Mouse (Mus musculus): ENCODE results near the gene Dcpp3. TPM values are rescaled to one million over a fixed set of nuclear protein-coding genes. Genes with fewer than 3 reads are reported as not detected.
A peak's percentile ranks its signal among the peaks of the same experiment; 100 is the strongest.
"Not testable (repeated sequence)": the region's sequence is repeated elsewhere in the genome, so short reads cannot be mapped to it uniquely, and the experiment has no call there.

Gene Dcpp3
- polyA plus RNA-seq, 1 experiment: not detected

DNA sequence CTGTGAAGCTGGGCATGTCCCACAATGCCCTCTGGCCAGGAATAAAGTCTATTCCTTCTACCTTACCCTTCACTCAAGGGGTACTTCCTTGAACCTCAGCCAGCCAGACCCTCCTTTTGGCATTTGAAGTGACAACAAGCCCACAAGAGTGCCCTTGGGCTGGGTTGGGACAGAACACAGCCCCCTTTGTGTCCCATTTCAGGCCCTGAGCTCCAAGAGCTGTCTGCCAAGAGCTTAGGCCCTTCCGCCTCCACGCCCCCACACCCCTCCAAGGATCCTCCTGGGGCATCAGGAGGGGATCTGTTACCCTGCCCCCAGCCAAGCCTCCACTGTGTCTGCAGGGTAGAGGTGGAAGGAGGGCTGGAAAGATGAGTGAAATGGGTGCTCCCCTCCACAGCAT, 40.1 kb upstream of the Dcpp3 start:
- TF ChIP-seq TCF3 (IDR thresholded peaks at IDR 0.05; ENCODE audit: insufficient read length, low read depth): no peak
- no peak for TF ChIP-seq MYOG (IDR thresholded peaks at IDR 0.05; ENCODE audit: control insufficient read depth in 1 of 3, insufficient read depth in 1 of 3, insufficient read length in 2 of 3, low read depth in 2 of 3)
- TF ChIP-seq POLR2A (IDR thresholded peaks at IDR 0.05; ENCODE audit: insufficient read length, low read depth): no peak
- no peak for TF ChIP-seq CEBPB (IDR thresholded peaks at IDR 0.05; ENCODE audit: insufficient read depth, poor library complexity, severe bottlenecking)
- no peak for TF ChIP-seq MYOD1 (IDR thresholded peaks at IDR 0.05; ENCODE audit: control insufficient read depth in 1 of 3, insufficient read length in 2 of 3, low read depth in 2 of 3)
- no peak for TF ChIP-seq USF1 (IDR thresholded peaks at IDR 0.05; ENCODE audit: low read depth)
- no peak for TF ChIP-seq REST (IDR thresholded peaks at IDR 0.05; ENCODE audit: insufficient read depth, insufficient read length)
- no peak for TF ChIP-seq MAX (IDR thresholded peaks at IDR 0.05; ENCODE audit: low read depth)
- TF ChIP-seq SRF (IDR thresholded peaks at IDR 0.05; ENCODE audit: control insufficient read depth, insufficient read length, low read depth): no peak
- TF ChIP-seq E2F4 (IDR thresholded peaks at IDR 0.05; ENCODE audit: insufficient read depth): no peak
- no peak for TF ChIP-seq TCF12 (IDR thresholded peaks at IDR 0.05; ENCODE audit: insufficient read depth, poor library complexity, severe bottlenecking)
- TF ChIP-seq POLR2AphosphoS2 (IDR thresholded peaks at IDR 0.05; ENCODE audit: insufficient read length, low read depth): no peak
- H3K4me2 ChIP-seq (ENCODE audit: low read depth): no peak overlapping the region
- no peaks in the 10 kb centered on the region for H3K36me3 ChIP-seq (ENCODE audit: control insufficient read depth, insufficient read depth)
- H3K4me3 ChIP-seq: no peak overlapping the region
- H3ac ChIP-seq (ENCODE audit: control insufficient read depth, insufficient read length): no peak overlapping the region
- H3K27me3 ChIP-seq (ENCODE audit: control insufficient read depth, insufficient read depth, insufficient read length): peaks cover 16% of the 10 kb centered on the region
- no peaks in the 10 kb centered on the region for H3K79me2 ChIP-seq (ENCODE audit: control insufficient read depth, insufficient read depth)

DNA sequence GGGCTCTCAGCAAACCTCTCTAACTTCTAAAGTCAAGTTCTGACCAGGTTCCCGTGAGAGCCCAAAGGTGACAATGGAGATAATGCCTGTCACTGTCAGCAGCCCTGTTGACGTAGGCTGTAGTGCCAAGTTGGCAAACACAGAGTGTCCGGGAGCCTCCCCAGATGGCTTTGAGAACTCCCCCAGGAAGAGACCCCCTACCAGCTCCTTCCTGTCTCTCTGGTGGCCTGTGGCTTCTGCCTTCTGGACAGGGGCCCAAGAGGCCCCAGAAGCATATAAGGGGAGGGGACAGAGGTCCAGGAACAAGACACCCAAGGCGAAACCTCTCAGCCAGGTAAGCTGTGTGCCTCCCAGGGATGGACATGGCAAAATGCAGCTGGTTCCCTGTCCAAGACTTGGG, 36.7 kb upstream of the Dcpp3 start, which contains the start of the genes Dcpp1 and Dcpp2:
TSS of gene Dcpp1 (plus strand) at position 301 of the 400 bp plus-strand sequence.
TSS of gene Dcpp2 (plus strand) at position 305 of the 400 bp plus-strand sequence.
- not testable (repeated sequence) for H3K36me3 ChIP-seq (ENCODE audit: control insufficient read depth, insufficient read depth); H3K4me3 ChIP-seq; H3ac ChIP-seq (ENCODE audit: control insufficient read depth, insufficient read length); H3K4me2 ChIP-seq (ENCODE audit: low read depth); H3K79me2 ChIP-seq (ENCODE audit: control insufficient read depth, insufficient read depth)
- peaks cover 13% of the 10 kb centered on the region for H3K27me3 ChIP-seq (ENCODE audit: control insufficient read depth, insufficient read depth, insufficient read length)

DNA sequence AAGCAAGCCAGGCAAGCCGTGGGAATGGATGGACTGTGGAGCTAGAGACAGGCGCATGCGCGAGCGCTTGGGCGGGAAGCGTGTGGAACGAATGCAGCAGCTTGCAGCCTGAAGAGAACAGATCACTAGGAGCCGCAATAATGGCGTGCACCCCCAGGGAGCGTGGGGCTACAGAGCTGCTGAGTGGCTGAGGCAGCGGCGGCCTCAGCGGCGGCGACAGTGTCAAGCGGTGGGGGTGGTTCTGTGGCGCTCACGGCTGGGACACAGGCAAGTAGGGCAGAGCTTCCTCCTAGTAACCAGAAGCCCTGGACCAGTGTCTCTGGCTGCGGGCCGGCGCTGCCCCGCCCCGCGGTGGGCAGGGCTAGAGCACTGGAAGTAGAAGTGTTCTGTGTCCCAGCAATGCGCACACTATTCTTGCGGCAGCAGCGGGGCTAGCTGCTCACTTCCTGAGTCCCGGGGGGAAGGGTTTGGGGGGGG, 7.3 kb downstream of the Dcpp3 start:
- H3K4me3 ChIP-seq: peak overlapping the region; percentile 45
- peak overlapping the region; percentile 36 for H3ac ChIP-seq (ENCODE audit: control insufficient read depth, insufficient read length)
- no peaks in the 10 kb centered on the region for H3K36me3 ChIP-seq (ENCODE audit: control insufficient read depth, insufficient read depth)
- H3K27me3 ChIP-seq (ENCODE audit: control insufficient read depth, insufficient read depth, insufficient read length): no peaks in the 10 kb centered on the region
- peak overlapping the region; percentile 92 for H3K4me2 ChIP-seq (ENCODE audit: low read depth)
- H3K79me2 ChIP-seq (ENCODE audit: control insufficient read depth, insufficient read depth): no peaks in the 10 kb centered on the region
- TF ChIP-seq USF1 (IDR thresholded peaks at IDR 0.05; ENCODE audit: low read depth) (no peak), REST (IDR thresholded peaks at IDR 0.05; ENCODE audit: insufficient read depth, insufficient read length) (no peak), MYOD1 (IDR thresholded peaks at IDR 0.05; ENCODE audit: control insufficient read depth in 1 of 3, insufficient read length in 2 of 3, low read depth in 2 of 3) (peak in 1 of 3 experiments; percentile 3), E2F4 (IDR thresholded peaks at IDR 0.05; ENCODE audit: insufficient read depth) (peak; percentile 62), SRF (IDR thresholded peaks at IDR 0.05; ENCODE audit: control insufficient read depth, insufficient read length, low read depth) (peak; percentile 55), POLR2AphosphoS2 (IDR thresholded peaks at IDR 0.05; ENCODE audit: insufficient read length, low read depth) (peak; percentile 76), POLR2A (IDR thresholded peaks at IDR 0.05; ENCODE audit: insufficient read length, low read depth) (peak; percentile 66), CEBPB (IDR thresholded peaks at IDR 0.05; ENCODE audit: insufficient read depth, poor library complexity, severe bottlenecking) (no peak)

DNA sequence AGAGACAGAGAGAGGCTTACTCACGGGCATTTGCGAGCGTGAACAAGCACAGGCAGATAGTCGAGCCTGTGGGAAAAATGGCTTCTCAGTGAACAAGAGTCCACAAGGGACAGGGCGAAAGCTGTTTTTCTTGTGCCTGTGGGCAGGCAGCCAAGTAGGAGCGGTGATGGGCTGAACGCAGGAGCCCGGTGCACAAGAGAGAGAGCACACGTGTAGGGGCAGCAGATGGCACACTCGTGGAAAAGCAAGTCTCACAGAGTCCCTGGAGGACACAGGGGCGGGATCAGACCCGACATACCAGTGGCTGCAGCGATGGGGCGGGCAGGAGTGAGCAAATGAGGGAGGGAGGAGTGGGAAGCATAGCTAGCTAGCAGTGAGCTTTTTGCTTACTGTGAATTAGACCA, 7.8 kb downstream of the Dcpp3 start:
- peak overlapping the region; percentile 45 for H3K4me3 ChIP-seq
- H3K27me3 ChIP-seq (ENCODE audit: control insufficient read depth, insufficient read depth, insufficient read length): no peaks in the 10 kb centered on the region
- no peaks in the 10 kb centered on the region for H3K36me3 ChIP-seq (ENCODE audit: control insufficient read depth, insufficient read depth)
- no peak for TF ChIP-seq TCF3 (IDR thresholded peaks at IDR 0.05; ENCODE audit: insufficient read length, low read depth)
- TF ChIP-seq MAX (IDR thresholded peaks at IDR 0.05; ENCODE audit: low read depth): no peak
- peak; percentile 56 for TF ChIP-seq POLR2AphosphoS2 (IDR thresholded peaks at IDR 0.05; ENCODE audit: insufficient read length, low read depth)
- peak; percentile 25 for TF ChIP-seq POLR2A (IDR thresholded peaks at IDR 0.05; ENCODE audit: insufficient read length, low read depth)
- TF ChIP-seq REST (IDR thresholded peaks at IDR 0.05; ENCODE audit: insufficient read depth, insufficient read length): no peak
- peak overlapping the region; percentile 36 for H3ac ChIP-seq (ENCODE audit: control insufficient read depth, insufficient read length)
- H3K79me2 ChIP-seq (ENCODE audit: control insufficient read depth, insufficient read depth): no peaks in the 10 kb centered on the region
- peak overlapping the region; percentile 76 for H3K4me2 ChIP-seq (ENCODE audit: low read depth)

DNA sequence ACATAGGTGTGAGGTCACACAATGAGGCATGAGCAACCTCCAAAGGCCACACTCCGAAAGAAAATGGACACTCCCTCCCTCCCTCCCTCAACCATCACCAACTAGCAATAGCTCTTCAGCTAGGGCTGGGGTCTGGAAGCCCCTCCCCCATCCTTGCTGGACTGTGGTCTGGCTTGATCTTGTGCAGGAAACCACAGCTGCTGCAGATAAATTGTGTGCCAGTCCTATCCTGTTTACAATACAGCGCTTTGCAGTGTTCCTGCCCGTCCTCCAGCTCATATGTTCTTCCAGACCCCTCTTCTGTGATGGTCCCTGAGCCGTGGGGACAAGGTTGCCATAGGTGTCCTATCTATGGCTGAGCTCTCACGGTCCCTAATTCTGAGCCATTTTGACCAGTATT, 13.9 kb downstream of the Dcpp3 start:
- Histone ChIP-seq H3K27me3 (ENCODE audit: control insufficient read depth, insufficient read depth, insufficient read length) (no peaks in the 10 kb centered on the region), H3K36me3 (ENCODE audit: control insufficient read depth, insufficient read depth) (no peaks in the 10 kb centered on the region), H3K4me3 (no peak overlapping the region), H3K4me2 (ENCODE audit: low read depth) (no peak overlapping the region), H3ac (ENCODE audit: control insufficient read depth, insufficient read length) (no peak overlapping the region), H3K79me2 (ENCODE audit: control insufficient read depth, insufficient read depth) (no peaks in the 10 kb centered on the region)
- TF ChIP-seq TCF12 (IDR thresholded peaks at IDR 0.05; ENCODE audit: insufficient read depth, poor library complexity, severe bottlenecking): no peak

DNA sequence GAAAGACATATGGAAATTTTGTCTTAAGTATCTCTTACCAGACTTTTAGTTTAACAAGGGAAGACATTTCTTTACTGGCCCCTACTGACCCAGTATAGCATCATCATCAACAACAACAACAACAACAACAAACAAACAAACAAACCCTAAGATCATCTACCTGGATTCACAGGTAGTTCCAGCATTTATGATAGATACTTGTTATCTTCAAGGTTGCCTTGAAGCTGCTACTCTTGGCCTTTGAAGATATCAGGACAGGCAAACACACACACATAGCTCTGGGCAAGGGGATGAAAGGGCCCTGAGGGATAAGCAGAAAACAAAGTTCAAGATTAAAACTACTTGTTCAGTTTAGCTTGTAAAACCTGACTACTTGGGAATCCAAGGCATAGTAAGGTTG, 24.1 kb downstream of the Dcpp3 start, which contains the start of gene Sbp:
TSS of gene Sbp (plus strand) at position 301 of the 400 bp plus-strand sequence.
- TF ChIP-seq MYOD1 (IDR thresholded peaks at IDR 0.05; ENCODE audit: control insufficient read depth in 1 of 3, insufficient read length in 2 of 3, low read depth in 2 of 3) (no peak), TCF12 (IDR thresholded peaks at IDR 0.05; ENCODE audit: insufficient read depth, poor library complexity, severe bottlenecking) (no peak), MYOG (IDR thresholded peaks at IDR 0.05; ENCODE audit: control insufficient read depth in 1 of 3, insufficient read depth in 1 of 3, insufficient read length in 2 of 3, low read depth in 2 of 3) (no peak), REST (IDR thresholded peaks at IDR 0.05; ENCODE audit: insufficient read depth, insufficient read length) (no peak), E2F4 (IDR thresholded peaks at IDR 0.05; ENCODE audit: insufficient read depth) (no peak), TCF3 (IDR thresholded peaks at IDR 0.05; ENCODE audit: insufficient read length, low read depth) (no peak), USF1 (IDR thresholded peaks at IDR 0.05; ENCODE audit: low read depth) (no peak), POLR2A (IDR thresholded peaks at IDR 0.05; ENCODE audit: insufficient read length, low read depth) (no peak), CEBPB (IDR thresholded peaks at IDR 0.05; ENCODE audit: insufficient read depth, poor library complexity, severe bottlenecking) (no peak), MAX (IDR thresholded peaks at IDR 0.05; ENCODE audit: low read depth) (no peak), POLR2AphosphoS2 (IDR thresholded peaks at IDR 0.05; ENCODE audit: insufficient read length, low read depth) (no peak), SRF (IDR thresholded peaks at IDR 0.05; ENCODE audit: control insufficient read depth, insufficient read length, low read depth) (no peak)
- Histone ChIP-seq H3K4me2 (ENCODE audit: low read depth) (no peak within 1 kb of the TSS), H3K36me3 (ENCODE audit: control insufficient read depth, insufficient read depth) (no peaks in the 10 kb centered on the region), H3K27me3 (ENCODE audit: control insufficient read depth, insufficient read depth, insufficient read length) (peaks cover 5% of the 10 kb centered on the region), H3K79me2 (ENCODE audit: control insufficient read depth, insufficient read depth) (no peaks in the 10 kb centered on the region), H3ac (ENCODE audit: control insufficient read depth, insufficient read length) (no peak within 1 kb of the TSS), H3K4me3 (no peak within 1 kb of the TSS)

DNA sequence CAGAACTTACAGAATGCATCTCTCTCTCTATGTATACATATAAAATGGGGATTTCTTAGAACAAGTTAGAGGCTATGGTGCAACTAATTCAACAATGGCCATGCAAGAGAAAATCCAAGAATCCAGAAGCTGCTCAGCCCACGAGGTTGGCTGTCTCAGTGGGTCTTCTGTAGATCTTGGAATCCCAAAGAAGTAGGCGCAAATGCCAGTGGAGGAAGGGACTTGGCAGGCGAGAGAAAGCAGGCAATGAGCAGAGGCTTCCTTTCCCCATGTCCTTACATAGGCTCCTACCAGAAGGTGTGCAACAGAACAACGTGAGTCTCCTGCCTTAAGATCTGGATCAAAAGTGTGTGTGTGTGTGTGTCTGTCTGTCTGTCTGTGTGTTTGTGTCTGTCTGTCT, 30.2 kb downstream of the Dcpp3 start:
- not testable (repeated sequence) for H3ac ChIP-seq (ENCODE audit: control insufficient read depth, insufficient read length); H3K4me3 ChIP-seq; H3K4me2 ChIP-seq (ENCODE audit: low read depth); H3K79me2 ChIP-seq (ENCODE audit: control insufficient read depth, insufficient read depth); H3K27me3 ChIP-seq (ENCODE audit: control insufficient read depth, insufficient read depth, insufficient read length); H3K36me3 ChIP-seq (ENCODE audit: control insufficient read depth, insufficient read depth)
